Mouse (Mus musculus) spleen, adult 2 months (tissue): ENCODE results near the gene Hspa4. TPM values are rescaled to one million over a fixed set of nuclear protein-coding genes. Genes with fewer than 3 reads are reported as not detected.
"Not testable (repeated sequence)": the region's sequence is repeated elsewhere in the genome, so short reads cannot be mapped to it uniquely, and the experiment has no call there.

Experiments
- DNase-seq, 2 experiments: peaks; one replicate each; pipeline versions ENCODE4 v3.0.0 to v3.0.0-alpha.2; 2012 to 2021; ENCODE audit warnings: low spot score in 2 of 2, low read depth in 1 of 2
- H3K27ac ChIP-seq: fragments of 200-500 bp; 2 replicates; pipeline ENCODE4 v1.5.1; 2012; ENCODE audit warnings: low read length, inconsistent platforms; ENCODE audit not compliant: insufficient read depth
- H3K27me3 ChIP-seq: fragments of 200-500 bp; 2 replicates; pipeline ENCODE4 v1.6.1; 2012; ENCODE audit warnings: mild to moderate bottlenecking, moderate library complexity, low read length, inconsistent platforms; ENCODE audit not compliant: control insufficient read depth, insufficient read depth
- H3K36me3 ChIP-seq: fragments of 200-500 bp; 2 replicates; pipeline ENCODE4 v1.6.1; 2012; ENCODE audit warnings: mild to moderate bottlenecking, low read length, inconsistent platforms; ENCODE audit not compliant: control insufficient read depth, insufficient read depth
- H3K4me1 ChIP-seq: fragments of 200-500 bp; 2 replicates; pipeline ENCODE4 v1.6.1; 2011; ENCODE audit warnings: inconsistent platforms; ENCODE audit not compliant: control insufficient read depth, insufficient read depth, insufficient read length
- H3K4me3 ChIP-seq: fragments of 200-500 bp; 2 replicates; pipeline ENCODE4 v1.5.1; 2011; ENCODE audit warnings: mild to moderate bottlenecking, inconsistent platforms; ENCODE audit not compliant: insufficient read depth, insufficient read length; ENCODE audit errors: extremely low read depth
- CTCF ChIP-seq: fragments of 200-500 bp; IDR thresholded peaks from 2 replicates; pipeline ENCODE4 v1.5.1; 2011; ENCODE audit warnings: mild to moderate bottlenecking, inconsistent platforms; ENCODE audit not compliant: insufficient read depth, insufficient read length, insufficient replicate concordance; ENCODE audit errors: extremely low read depth
- POLR2A ChIP-seq: fragments of 200-500 bp; IDR thresholded peaks from 2 replicates; pipeline ENCODE4 v1.6.1; 2011; ENCODE audit warnings: low read depth, low read length, inconsistent platforms
- WGBS: fragments of 180-500 bp; shearing (Covaris S2); methylation state at CpG from one replicate; pipeline ENCODE4 v1.1.7; 2018; 5-methylcytosine and 5-hydroxymethylcytosine counted together
- polyA plus RNA-seq: library from polyadenylated mRNA; depleted of rRNA; stranded (reverse); fragments of >200 nt; gene quantifications from 2 replicates; pipeline ENCODE4 v1.2.3, GENCODE M21; 2012

The Hspa4 gene
- polyA plus RNA-seq, 1 experiment: 12.7 TPM

- no peak overlapping the region for H3K4me3 ChIP-seq
- TF ChIP-seq POLR2A: no peak
- TF ChIP-seq CTCF: no peak
- H3K27ac ChIP-seq: no peak overlapping the region
- no peaks in the 10 kb centered on the region for H3K27me3 ChIP-seq
- 61% methylated on average over 4 of the region's 4 CpGs for WGBS
- H3K4me1 ChIP-seq: peaks cover 9% of the 10 kb centered on the region
- no peak for DNase-seq
- H3K36me3 ChIP-seq: peaks cover 2% of the 10 kb centered on the region; the same call in 1 of the 2 replicates
Observed at GRCm38 (mm10) chr11:53296880-53297279, 3.4 kb downstream of the Hspa4 start.

DNA sequence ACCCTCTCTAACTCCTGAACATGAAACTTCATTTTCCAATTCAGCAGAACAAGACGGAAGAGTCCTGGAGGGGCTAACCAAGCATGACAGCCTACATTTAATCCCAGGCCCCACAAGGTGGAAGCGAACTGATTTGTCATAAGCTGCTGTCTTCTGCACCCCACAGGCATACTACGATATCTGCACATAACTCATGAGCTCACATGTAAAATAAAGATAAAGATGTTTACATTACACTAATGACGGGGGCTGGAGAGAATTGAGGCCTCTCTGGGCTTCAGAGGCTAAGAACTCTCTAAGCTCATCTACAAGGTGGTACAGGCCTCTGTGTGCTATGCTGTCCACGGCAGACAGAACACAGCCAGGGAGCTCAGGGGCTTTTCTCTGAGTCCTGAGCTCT, 5.8 kb downstream of the Hspa4 start:
- Histone ChIP-seq H3K4me1 (peaks cover 2% of the 10 kb centered on the region), H3K4me3 (no peak overlapping the region)

GRCm38 (mm10) chr11:53290871-53291270, 9.4 kb downstream of the Hspa4 start:
- TF ChIP-seq CTCF: no peak
- no peak for TF ChIP-seq POLR2A
- H3K36me3 ChIP-seq: peaks cover 31% of the 10 kb centered on the region
- peaks cover 2% of the 10 kb centered on the region; the same call in 1 of the 2 replicates for H3K4me1 ChIP-seq
- no peak overlapping the region for H3K27ac ChIP-seq
- WGBS: 90% methylated on average over 11 of the region's 11 CpGs
- H3K27me3 ChIP-seq: no peaks in the 10 kb centered on the region
- DNase-seq: no peak
- H3K4me3 ChIP-seq: no peak overlapping the region

More for the DNA sequence above, 5.8 kb downstream of the Hspa4 start:
- no peaks in the 10 kb centered on the region for H3K27me3 ChIP-seq
- peaks cover 10% of the 10 kb centered on the region for H3K36me3 ChIP-seq
- DNase-seq: no peak
- TF ChIP-seq POLR2A: no peak
- WGBS: 90% methylated on average over 5 of the region's 5 CpGs
- no peak overlapping the region for H3K27ac ChIP-seq

DNA sequence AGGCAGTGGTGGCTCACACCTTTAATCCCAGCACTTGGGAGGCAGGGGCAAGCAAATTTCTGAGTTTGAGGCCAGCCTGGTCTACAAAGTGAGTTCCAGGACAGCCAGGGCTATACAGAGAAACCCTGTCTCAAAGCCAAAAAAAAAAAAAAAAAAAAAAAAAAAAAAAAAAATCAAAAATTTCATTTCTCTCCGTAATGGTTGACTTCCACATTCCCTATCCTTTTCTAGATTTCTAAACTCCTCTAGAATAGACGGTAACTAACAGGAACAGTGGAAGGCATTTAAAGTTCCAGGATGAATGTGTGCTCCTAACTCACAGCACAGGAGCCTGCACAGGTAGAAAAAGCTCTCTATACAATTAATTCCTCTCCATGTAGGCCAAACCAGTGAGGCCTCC, 10.1 kb downstream of the Hspa4 start:
- not testable (repeated sequence) for H3K27ac ChIP-seq, H3K4me1 ChIP-seq, H3K4me3 ChIP-seq, H3K27me3 ChIP-seq, DNase-seq
- H3K36me3 ChIP-seq: peaks cover 36% of the 10 kb centered on the region
- 80% methylated on average over 2 of the region's 2 CpGs for WGBS

DNA sequence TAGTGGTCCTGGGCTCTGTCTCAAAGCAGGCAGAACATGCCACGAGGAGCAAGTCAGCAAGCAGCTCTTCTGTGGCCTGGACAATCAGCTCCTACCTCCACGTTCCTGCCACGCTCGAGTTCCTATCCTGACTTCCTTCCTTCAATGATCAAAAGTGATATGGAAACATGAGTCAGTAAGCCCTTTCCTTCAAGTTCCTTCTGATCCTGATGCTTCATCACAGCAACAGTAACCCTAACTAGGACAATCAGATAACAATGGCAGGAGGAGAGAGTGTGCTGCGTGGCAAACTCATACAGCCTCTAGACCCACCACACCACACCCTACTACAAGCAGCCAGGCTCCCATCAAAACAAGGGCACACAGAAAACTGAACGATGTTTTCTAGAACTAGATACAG, 14.4 kb downstream of the Hspa4 start:
- Histone ChIP-seq H3K36me3 (peaks cover 54% of the 10 kb centered on the region), H3K4me3 (no peak overlapping the region), H3K27me3 (no peaks in the 10 kb centered on the region), H3K27ac (no peak overlapping the region), H3K4me1 (no peaks in the 10 kb centered on the region)
- DNase-seq: no peak
- TF ChIP-seq POLR2A: no peak
- no peak for TF ChIP-seq CTCF
- WGBS: 78% methylated on average over 6 of the region's 6 CpGs

GRCm38 (mm10) chr11:53278411-53278810, 21.8 kb downstream of the Hspa4 start:
- Histone ChIP-seq H3K4me3 (no peak overlapping the region), H3K36me3 (peaks cover 30% of the 10 kb centered on the region), H3K27me3 (no peaks in the 10 kb centered on the region), H3K27ac (no peak overlapping the region), H3K4me1 (no peaks in the 10 kb centered on the region)
- WGBS: 88% methylated on average over 4 of the region's 4 CpGs
- TF ChIP-seq CTCF (no peak), POLR2A (no peak)
- no peak for DNase-seq

GRCm38 (mm10) chr11:53275358-53275757, 24.9 kb downstream of the Hspa4 start:
- 96% methylated on average over 3 of the region's 3 CpGs for WGBS
- no peak for DNase-seq
- Histone ChIP-seq H3K27ac (no peak overlapping the region), H3K36me3 (peaks cover 42% of the 10 kb centered on the region), H3K4me3 (no peak overlapping the region), H3K27me3 (no peaks in the 10 kb centered on the region), H3K4me1 (no peaks in the 10 kb centered on the region)
- TF ChIP-seq POLR2A (no peak), CTCF (no peak)

DNA sequence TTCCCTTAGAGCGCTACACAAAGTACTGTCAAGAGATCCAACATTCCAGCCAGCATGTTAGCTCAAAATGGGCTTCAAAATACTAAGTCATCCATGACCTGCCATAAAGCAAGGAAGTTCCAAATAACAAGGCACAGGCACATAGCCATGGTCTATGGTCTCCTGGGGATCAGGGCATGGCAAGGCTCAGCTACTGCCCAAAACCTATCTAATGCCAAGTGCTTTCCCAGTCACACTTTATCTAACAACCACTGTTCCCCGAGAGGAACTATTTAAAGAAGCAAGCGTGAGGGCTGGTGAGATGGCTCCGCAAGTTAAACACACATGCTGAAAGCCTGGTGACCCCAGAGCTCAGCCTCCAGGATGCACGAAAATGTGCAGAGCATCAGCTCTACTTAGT, 26.9 kb downstream of the Hspa4 start:
- WGBS: 94% methylated on average over 5 of the region's 5 CpGs
- no peak overlapping the region for H3K27ac ChIP-seq
- H3K4me1 ChIP-seq: no peaks in the 10 kb centered on the region
- peaks cover 53% of the 10 kb centered on the region for H3K36me3 ChIP-seq
- no peak for DNase-seq
- no peak overlapping the region for H3K4me3 ChIP-seq
- no peaks in the 10 kb centered on the region for H3K27me3 ChIP-seq
- no peak for TF ChIP-seq POLR2A
- TF ChIP-seq CTCF: no peak
